ENCODE assay signal across 10 mouse cellular contexts in the genomic region with DNA sequence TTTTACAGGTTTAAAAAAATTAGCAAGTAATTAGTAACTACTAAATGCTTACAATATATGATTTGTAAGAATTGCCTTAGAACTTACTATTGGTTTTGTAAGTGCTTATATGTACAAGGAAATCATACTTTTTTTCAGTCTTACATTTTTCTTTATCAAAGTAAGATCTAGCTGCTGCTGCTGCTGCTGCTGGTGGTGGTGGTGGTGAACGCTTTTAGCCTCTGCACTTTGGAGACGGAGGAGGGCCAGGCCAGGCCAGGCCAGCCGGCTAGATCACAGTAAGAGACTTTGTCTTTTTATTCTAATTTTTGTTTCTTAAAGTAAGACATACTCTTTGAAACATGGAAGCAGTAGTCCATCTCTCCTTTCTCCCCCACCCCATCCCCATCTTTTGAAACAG. TPM values are rescaled to one million over a fixed set of nuclear protein-coding genes. Genes with fewer than 3 reads are reported as not detected.
DNase-seq lines count a peak whose midpoint lies in the region; ATAC-seq and TF ChIP-seq lines count a peak whose summit lies in the region.
"Had no signal": no experiment of that assay in that cellular context is flagged by ENCODE, and none has a peak within 500 bp of the region (broad histone marks: within the 10 kb centered on the region; RNA-seq: fewer than 3 reads in every experiment).

No protein-coding gene starts in this region.

- DNase-seq in heart, adult 9 months (ENCODE audit: low spot score in 2 of 2) = no peak
- no peak for DNase-seq in G1E (ENCODE audit: low spot score)
- DNase-seq in adrenal gland, postnatal 25 days = no peak
- no peak for DNase-seq in gastrocnemius, postnatal 36 days
- DNase-seq in frontal cortex, postnatal 14 days (ENCODE audit: low spot score in 2 of 2) = no peak
- DNase-seq: cerebellum, postnatal 25 days; kidney, adult 9 months had no signal

- no peak overlapping the region for H3K9ac ChIP-seq in heart, embryonic 14.5 days (ENCODE audit: low read length)
- no peak overlapping the region for H3K9ac ChIP-seq in forebrain, embryonic 15.5 days (replicated peaks)
- H3K9ac ChIP-seq in midbrain, embryonic 12.5 days (replicated peaks) = 0 out of 2 replicates have a peak overlapping the region, but pooled peaks have one; percentile 11

- peaks cover 10% of the 10 kb centered on the region for H3K36me3 ChIP-seq in heart, embryonic 14.5 days (ENCODE audit: control insufficient read depth, insufficient read depth, low read length)
- peaks cover 30% of the 10 kb centered on the region for H3K36me3 ChIP-seq in G1E (replicated peaks)
- H3K36me3 ChIP-seq in forebrain, embryonic 15.5 days = 0 out of 2 replicates have a peak, but pooled peaks cover 3% of the 10 kb centered on the region
- no peaks in the 10 kb centered on the region for H3K36me3 ChIP-seq in midbrain, embryonic 12.5 days

- H3K9me3 ChIP-seq in heart, embryonic 14.5 days (ENCODE audit: control insufficient read depth, low read length) = no peaks in the 10 kb centered on the region
- no peaks in the 10 kb centered on the region for H3K9me3 ChIP-seq in G1E (replicated peaks)
- H3K9me3 ChIP-seq in forebrain, embryonic 15.5 days = no peaks in the 10 kb centered on the region
- H3K9me3 ChIP-seq in midbrain, embryonic 12.5 days = no peaks in the 10 kb centered on the region

- 37% methylated on average over 3 of the region's 3 CpGs for WGBS in heart, embryonic 14.5 days
- 63% methylated on average over 3 of the region's 3 CpGs for WGBS in forebrain, embryonic 15.5 days
- 70% methylated on average over 3 of the region's 3 CpGs for WGBS in midbrain, embryonic 12.5 days

- no peak for TF ChIP-seq CTCF in G1E (IDR thresholded peaks at IDR 0.05; ENCODE audit: low read depth, low read length)

- no peak for ATAC-seq in heart, embryonic 14.5 days (ENCODE audit: insufficient number of reproducible peaks, insufficient read depth, low FRiP score, low read depth)
- no peak for ATAC-seq in G1E (ENCODE audit: extremely low read depth, insufficient number of reproducible peaks, low FRiP score, poor library complexity, severe bottlenecking)
- ATAC-seq in forebrain, embryonic 15.5 days (replicated peaks) = no peak
- ATAC-seq in midbrain, embryonic 12.5 days (ENCODE audit: low FRiP score, low read depth) = no peak

- H3K4me1 ChIP-seq in heart, embryonic 14.5 days (ENCODE audit: control insufficient read depth in 2 of 2, insufficient read depth in 2 of 2, low read length in 2 of 2) = peaks cover 2 to 23% of the 10 kb centered on the region in 2 experiments; a peak in 3 of 4 replicates
- peaks cover 40% of the 10 kb centered on the region for H3K4me1 ChIP-seq in G1E (ENCODE audit: insufficient read depth, low read depth, low read length)
- H3K4me1 ChIP-seq in forebrain, embryonic 15.5 days = peaks cover 16% of the 10 kb centered on the region
- peaks cover 15% of the 10 kb centered on the region for H3K4me1 ChIP-seq in midbrain, embryonic 12.5 days

- H3K27ac ChIP-seq in heart, embryonic 14.5 days (replicated peaks in 1 of 2; ENCODE audit: control insufficient read depth in 1 of 2, insufficient read depth in 1 of 2, low read depth in 2 of 2, low read length in 2 of 2) = no peak overlapping the region
- H3K27ac ChIP-seq in forebrain, embryonic 15.5 days (replicated peaks) = no peak overlapping the region
- H3K27ac ChIP-seq in midbrain, embryonic 12.5 days (replicated peaks) = no peak overlapping the region

- peak overlapping the region in 1 of 2 experiments; percentile 14; a peak in 1 of 4 replicates for H3K4me3 ChIP-seq in heart, embryonic 14.5 days (ENCODE audit: control insufficient read depth in 1 of 2, insufficient read depth in 1 of 2, low read depth in 1 of 2, low read length in 2 of 2)
- H3K4me3 ChIP-seq in G1E (ENCODE audit: low read depth, low read length) = peak overlapping the region; percentile 55; the same call in 1 of the 2 replicates
- H3K4me3 ChIP-seq in forebrain, embryonic 15.5 days = no peak overlapping the region
- peak overlapping the region; percentile 19; the same call in 1 of the 2 replicates for H3K4me3 ChIP-seq in midbrain, embryonic 12.5 days

- H3K4me2 ChIP-seq in heart, embryonic 14.5 days (ENCODE audit: low read length) = peak overlapping the region; percentile 81
- H3K4me2 ChIP-seq in forebrain, embryonic 15.5 days (replicated peaks) = peak overlapping the region; percentile 30
- peak overlapping the region; percentile 38 for H3K4me2 ChIP-seq in midbrain, embryonic 12.5 days (replicated peaks)

- H3K27me3 ChIP-seq in heart, embryonic 14.5 days (ENCODE audit: control insufficient read depth, insufficient read depth, low read length) = no peaks in the 10 kb centered on the region
- peaks cover 8% of the 10 kb centered on the region for H3K27me3 ChIP-seq in G1E (ENCODE audit: insufficient read depth, low read length)
- H3K27me3 ChIP-seq in forebrain, embryonic 15.5 days = no peaks in the 10 kb centered on the region
- H3K27me3 ChIP-seq in midbrain, embryonic 12.5 days = no peaks in the 10 kb centered on the region; the same call in 1 of the 2 replicates

- intact Hi-C loops in gastrocnemius, postnatal 36 days (cut with DNase I) = loop anchor here (2.0 kb wide), 1 partner anchor 48 kb away; no protein-coding TSS in a partner anchor

RNA-seq across cellular contexts. Expression of gene Cab39, which starts 2.0 kb away (rescaled TPM):
- polyA plus RNA-seq in heart, embryonic 14.5 days (2014; fragmentation: Nextera tagmentation; extraction: Ambion mirVana) = 39.7 and 41.4 TPM in 2 replicates
- total RNA-seq in G1E (2014; fragmentation: Nextera tagmentation) = 147 and 159 TPM in 2 replicates
- total RNA-seq in G1E (2017) = 208 and 231 TPM in 2 replicates
- 41.8 and 51.3 TPM in 2 replicates for polyA plus RNA-seq in G1E (2012)
- polyA plus RNA-seq in forebrain, embryonic 15.5 days (2015; fragmentation: Nextera tagmentation; extraction: Ambion mirVana) = 49.2 and 53.2 TPM in 2 replicates
- polyA plus RNA-seq in midbrain, embryonic 12.5 days (2016; fragmentation: Nextera tagmentation; extraction: Ambion mirVana) = 69.2 and 79.9 TPM in 2 replicates
- total RNA-seq in adrenal gland, postnatal 25 days (2021) = 113 and 114 TPM in 2 replicates
- total RNA-seq in gastrocnemius, postnatal 36 days (2021) = 100 to 1,000 TPM; 153 to 159 TPM

RNA-seq across cellular contexts. Expression of gene A630001G21Rik, which starts 16.8 kb away (rescaled TPM):
- 1.2 and 1.4 TPM in 2 replicates for polyA plus RNA-seq in heart, embryonic 14.5 days (2014; fragmentation: Nextera tagmentation; extraction: Ambion mirVana)
- not detected in 2 replicates for total RNA-seq in G1E (2014; fragmentation: Nextera tagmentation)
- total RNA-seq in G1E (2017) = 0.16 and 0.46 TPM in 2 replicates
- polyA plus RNA-seq in G1E (2012) = not detected in 2 replicates
- polyA plus RNA-seq in forebrain, embryonic 15.5 days (2015; fragmentation: Nextera tagmentation; extraction: Ambion mirVana) = 0.29 and 0.41 TPM in 2 replicates
- polyA plus RNA-seq in midbrain, embryonic 12.5 days (2016; fragmentation: Nextera tagmentation; extraction: Ambion mirVana) = 0.72 and 1.1 TPM in 2 replicates
- 0.58 and 1.0 TPM in 2 replicates for total RNA-seq in adrenal gland, postnatal 25 days (2021)
- total RNA-seq in gastrocnemius, postnatal 36 days (2021) = under 1 TPM in 1 of 2 experiments, not detected in 1; 0.30 TPM

Comparison
In these comparisons a context has a peak if more than half of its experiments do, and no peak if none do; other contexts are left out.
1. H3K4me2 ChIP-seq: peak in every context shown above with its lines; median percentile 81 in heart, embryonic 14.5 days; 38 in midbrain, embryonic 12.5 days; 30 in forebrain, embryonic 15.5 days.